Mouse (Mus musculus) lung, adult 2 months (tissue): ENCODE data around the gene Bcl6b.

Experiments used
- CTCF ChIP-seq: fragments of 200-500 bp; IDR thresholded peaks from 2 replicates; pipeline ENCODE4 v1.5.1; 2011; ENCODE audit warnings: mild to moderate bottlenecking, low read length, control low read depth; ENCODE audit not compliant: insufficient read depth
- POLR2A ChIP-seq: fragments of 200-500 bp; IDR thresholded peaks from 2 replicates; pipeline ENCODE4 v1.6.1; 2011; ENCODE audit warnings: low read depth, mild to moderate bottlenecking, control low read depth, low read length, borderline replicate concordance; ENCODE audit errors: extremely low read depth

GRCm38 (mm10) chr11:70235254-70235900 lies 5.8 kb upstream of the Bcl6b start:
- TF ChIP-seq POLR2A (no peak), CTCF (no peak)
